Mouse (Mus musculus): ENCODE results near the gene Sergef.
"Not testable (repeated sequence)": the region's sequence is repeated elsewhere in the genome, so short reads cannot be mapped to it uniquely, and the experiment has no call there.

Gene Sergef

GRCm38 (mm10) chr7:46575897-46576296 lies 63.7 kb downstream of the Sergef start:
- no peak for DNase-seq (ENCODE audit: low read depth, low spot score)

GRCm38 (mm10) chr7:46572803-46573594 lies 66.6 kb downstream of the Sergef start:
- no peak for DNase-seq (ENCODE audit: low read depth, low spot score)

- DNase-seq (ENCODE audit: low read depth, low spot score), result not testable (repeated sequence)
Observed at GRCm38 (mm10) chr7:46569509-46569908, 70.1 kb downstream of the Sergef start.

DNA sequence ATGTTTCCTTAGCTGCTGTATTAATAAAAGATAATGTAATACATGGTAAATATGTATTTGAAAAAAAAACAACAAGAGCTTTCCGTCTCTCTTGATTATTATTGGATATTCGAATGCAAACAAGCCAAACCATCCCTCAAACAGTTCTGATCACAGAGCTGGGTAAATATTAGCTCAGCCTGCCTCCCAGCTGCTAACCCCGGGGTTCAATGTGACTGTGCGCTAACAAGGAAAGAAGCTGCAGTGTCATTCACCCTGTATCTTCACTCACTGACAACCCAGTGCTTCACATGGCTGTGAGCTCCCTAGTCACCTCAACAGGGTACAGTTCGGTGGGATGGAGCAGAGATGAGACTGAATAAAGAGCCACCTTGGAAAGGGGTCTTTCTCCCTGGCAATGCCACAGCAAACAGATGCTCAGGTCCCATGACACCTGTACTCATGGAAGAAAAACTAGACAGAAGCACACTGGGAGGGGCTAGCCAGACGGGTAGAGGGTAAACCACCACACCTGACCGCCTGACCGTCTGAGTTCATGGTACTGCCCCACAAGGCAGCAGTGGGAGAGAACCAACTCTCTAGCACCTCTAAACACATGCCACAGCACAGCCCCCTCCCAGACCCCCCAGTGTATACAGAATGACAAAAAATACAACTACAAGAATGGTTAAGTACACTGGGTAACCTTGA lies 73.1 kb downstream of the Sergef start:
- no peak for DNase-seq (ENCODE audit: low read depth, low spot score)

GRCm38 (mm10) chr7:46565374-46565773 lies 74.2 kb downstream of the Sergef start:
- no peak for DNase-seq (ENCODE audit: low read depth, low spot score)

DNA sequence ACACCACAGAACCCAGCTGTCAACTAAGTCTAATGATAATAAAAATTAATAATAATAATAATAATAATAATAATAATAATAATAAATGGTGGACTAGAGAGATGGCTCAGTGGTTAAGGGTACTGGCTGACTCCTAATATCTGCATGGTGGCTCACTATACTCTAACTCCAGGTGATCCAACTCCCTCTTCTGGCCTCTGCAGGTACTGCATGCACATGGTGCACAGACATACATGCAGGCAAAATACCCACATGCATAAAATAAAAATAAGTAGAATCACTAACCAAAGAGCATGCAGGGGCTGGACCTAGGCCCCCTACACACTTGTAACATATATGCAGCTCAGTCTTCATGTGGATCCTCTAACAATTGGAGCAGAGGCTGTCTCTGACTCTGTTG lies 75.8 kb downstream of the Sergef start:
- no peak for DNase-seq (ENCODE audit: low read depth, low spot score)

- no peak for DNase-seq (ENCODE audit: low read depth, low spot score)
Observed at GRCm38 (mm10) chr7:46560061-46560460, 79.5 kb downstream of the Sergef start.

DNA sequence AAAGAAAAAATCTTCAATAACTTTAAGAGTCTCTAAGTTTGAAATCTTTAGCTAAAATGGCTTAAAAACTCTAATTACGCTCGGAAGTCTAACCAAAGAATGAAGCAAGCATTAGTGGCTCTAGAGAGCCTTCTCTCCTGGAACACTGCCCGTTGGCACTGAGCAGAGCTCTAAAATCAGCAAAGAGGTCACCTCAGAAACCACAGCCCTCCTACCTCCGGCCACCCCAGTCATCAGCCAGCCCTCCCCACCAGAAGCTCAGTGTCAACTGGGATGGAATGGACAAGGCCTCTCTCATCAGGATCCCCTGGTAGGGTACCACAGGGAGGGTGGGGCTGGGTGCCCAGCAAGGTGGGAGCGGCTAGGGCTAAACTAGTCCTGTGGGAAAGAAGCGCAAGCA lies 80.0 kb downstream of the Sergef start:
- no peak for DNase-seq (ENCODE audit: low read depth, low spot score)

- no peak for DNase-seq (ENCODE audit: low read depth, low spot score)
Observed at GRCm38 (mm10) chr7:46559006-46559405, 80.6 kb downstream of the Sergef start.

DNA sequence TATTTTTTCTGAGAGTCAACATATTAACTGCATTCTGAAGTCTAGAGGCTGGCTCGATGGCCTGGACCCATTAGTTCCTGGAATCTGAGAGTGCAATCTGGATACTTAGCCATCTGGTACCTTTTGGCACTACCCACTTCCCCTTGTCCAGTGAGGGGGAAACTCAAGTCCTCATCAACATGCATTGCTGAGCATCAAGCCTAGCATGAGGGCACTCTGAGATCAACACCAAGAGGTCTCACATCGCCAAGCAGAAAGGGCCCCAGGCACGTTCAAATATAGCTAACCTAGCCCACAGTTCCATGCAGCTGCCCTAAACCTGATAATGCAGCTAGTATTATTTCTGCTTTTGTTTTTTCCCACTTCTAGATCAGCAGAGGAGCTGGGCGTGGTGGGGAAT lies 81.6 kb downstream of the Sergef start:
- no peak for DNase-seq (ENCODE audit: low read depth, low spot score)

- no peak for DNase-seq (ENCODE audit: low read depth, low spot score)
Observed at GRCm38 (mm10) chr7:46557387-46557786, 82.2 kb downstream of the Sergef start.

- no peak for DNase-seq (ENCODE audit: low read depth, low spot score)
Observed at GRCm38 (mm10) chr7:46556358-46557118, 83.1 kb downstream of the Sergef start.

GRCm38 (mm10) chr7:46555731-46556130 lies 83.9 kb downstream of the Sergef start:
- DNase-seq (ENCODE audit: low read depth, low spot score), result no peak

DNA sequence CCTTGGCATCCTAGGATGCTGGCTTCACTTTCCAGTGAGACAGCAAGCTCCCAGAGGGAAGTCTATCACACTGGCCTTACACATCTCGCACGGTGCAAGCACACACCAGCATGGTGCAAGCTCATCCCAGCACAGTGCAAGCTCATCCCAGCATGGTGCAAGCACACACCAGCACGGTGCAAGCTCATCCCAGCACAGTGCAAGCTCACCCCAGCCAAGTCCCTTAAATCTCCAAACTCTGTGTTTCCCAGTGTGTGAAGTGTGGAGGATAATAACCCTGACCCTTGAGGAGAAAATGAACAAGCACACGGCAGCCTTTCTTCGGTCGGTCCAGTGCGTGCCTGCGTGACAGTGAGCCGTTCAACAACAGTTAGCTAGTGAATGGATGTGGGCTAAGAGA lies 84.8 kb downstream of the Sergef start:
- no peak for DNase-seq (ENCODE audit: low read depth, low spot score)

DNA sequence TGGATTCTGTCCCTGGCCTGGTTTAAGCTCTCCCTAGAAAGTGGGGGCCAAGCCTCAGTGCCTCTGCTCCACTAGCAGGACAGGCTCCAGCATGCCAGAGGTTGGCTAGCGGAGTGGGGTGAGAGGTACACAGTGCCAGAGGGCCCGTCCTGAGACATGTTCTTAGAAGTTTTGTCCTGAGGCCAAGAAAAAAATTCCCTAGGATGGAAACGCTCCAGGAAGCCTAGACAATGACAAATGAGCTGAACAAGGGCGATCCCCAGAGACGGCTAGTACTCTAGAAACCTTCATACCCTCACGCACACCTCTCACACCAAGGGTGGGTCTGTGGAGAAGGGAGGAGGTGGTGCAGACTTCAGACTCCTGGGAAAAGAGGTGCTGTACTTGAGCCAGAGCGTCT lies 85.6 kb downstream of the Sergef start:
- DNase-seq (ENCODE audit: low read depth, low spot score), result no peak

DNA sequence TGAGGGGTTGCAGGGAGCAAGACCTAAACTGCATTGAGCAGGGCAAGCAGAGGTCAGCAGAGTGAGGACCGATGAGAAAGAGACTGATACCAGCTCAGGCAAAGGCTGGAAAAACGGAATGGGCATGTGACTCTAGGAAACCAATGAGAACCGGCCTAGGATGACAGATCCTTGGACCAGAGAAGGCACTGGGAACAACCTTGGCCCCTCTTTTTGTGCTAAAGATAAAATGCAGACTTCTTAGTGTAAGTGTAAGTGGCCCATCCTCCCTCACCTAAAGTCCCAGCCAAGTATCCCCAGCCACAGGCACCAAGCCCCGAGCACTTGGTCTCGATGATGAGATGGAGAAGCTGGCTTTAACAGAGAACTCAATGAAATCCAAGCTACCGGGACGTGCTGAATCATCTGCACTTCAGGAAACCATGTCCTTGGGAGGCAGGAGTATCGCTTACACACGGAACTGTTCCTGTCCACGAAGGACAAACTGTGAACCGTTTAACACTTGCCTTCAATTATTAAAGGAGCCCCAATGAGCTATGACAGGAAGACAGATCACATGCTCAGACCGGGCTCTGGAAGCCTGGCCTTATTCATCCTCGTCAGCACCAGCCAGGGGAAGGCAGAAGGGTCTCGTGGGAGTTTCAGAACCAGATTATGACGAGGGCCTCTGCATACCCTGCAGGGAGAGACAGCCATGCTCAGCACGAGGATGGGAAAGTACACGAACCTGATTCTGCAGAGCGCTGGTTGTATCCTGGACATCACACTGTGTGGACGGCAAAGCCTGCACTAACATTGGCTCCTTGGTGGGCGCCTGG lies 87.5 kb downstream of the Sergef start:
- no peak for DNase-seq (ENCODE audit: low read depth, low spot score)

GRCm38 (mm10) chr7:46551173-46551572 lies 88.4 kb downstream of the Sergef start:
- DNase-seq (ENCODE audit: low read depth, low spot score), result no peak

DNA sequence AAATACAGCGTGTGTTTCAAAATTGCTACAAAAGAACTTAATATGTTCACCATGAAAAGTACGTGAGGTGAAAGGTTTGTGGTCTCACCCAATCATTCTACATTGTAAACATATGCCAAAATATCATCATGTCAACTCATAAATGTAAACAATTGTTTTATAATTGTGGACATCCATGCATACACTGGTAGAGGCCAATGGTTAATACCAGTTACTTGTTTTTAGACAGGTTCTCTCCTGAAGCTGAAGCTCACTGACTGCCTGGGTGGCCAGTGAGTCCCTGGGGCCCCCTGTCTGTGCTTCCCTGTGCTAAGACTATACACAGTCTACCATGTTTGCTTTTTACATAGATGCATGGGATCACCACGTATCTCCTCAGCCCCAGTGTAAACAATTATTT lies 91.5 kb downstream of the Sergef start:
- no peak for DNase-seq (ENCODE audit: low read depth, low spot score)

GRCm38 (mm10) chr7:46547642-46548041 lies 92.0 kb downstream of the Sergef start:
- no peak for DNase-seq (ENCODE audit: low read depth, low spot score)

DNA sequence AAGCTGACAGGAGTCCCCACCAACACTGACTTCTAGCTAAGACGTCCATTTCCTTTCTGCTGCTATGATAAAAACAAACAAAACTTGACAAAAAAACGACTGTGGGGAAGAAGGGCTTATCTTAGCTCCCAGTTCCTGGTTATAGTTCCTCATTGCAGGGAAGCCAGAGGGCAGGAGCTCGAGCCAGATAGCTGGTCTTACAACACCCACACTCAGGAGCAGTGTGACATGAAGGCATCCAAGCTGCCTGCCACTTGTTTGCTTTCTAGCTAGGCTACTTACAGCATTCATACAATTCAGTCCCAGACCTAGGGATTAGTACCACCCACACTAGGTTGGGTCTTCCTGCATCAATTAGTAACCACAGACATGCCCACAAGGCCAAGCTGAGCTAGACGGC lies 93.1 kb downstream of the Sergef start:
- DNase-seq (ENCODE audit: low read depth, low spot score), result no peak

DNA sequence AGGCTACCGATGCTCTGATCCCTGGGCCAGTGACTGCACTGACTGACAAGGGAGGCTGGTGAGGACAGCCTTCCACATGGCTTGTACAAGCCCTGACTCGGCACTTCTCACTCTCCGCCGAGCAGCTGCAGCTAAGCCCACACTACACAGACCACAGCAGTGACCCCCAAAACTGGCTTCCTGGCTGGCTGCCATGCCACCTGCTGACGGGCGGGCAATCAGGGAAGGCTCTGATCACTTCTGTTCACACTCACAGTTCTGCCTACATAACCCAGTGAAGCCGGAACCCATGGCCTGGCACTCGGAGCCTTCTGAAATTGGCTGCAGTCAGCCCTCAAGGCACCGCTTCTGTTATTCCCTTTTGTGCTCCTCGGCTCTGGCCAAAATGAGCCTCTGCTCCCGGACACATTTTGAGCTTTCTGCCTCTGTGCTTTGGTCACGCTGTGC lies 95.4 kb downstream of the Sergef start:
- DNase-seq (ENCODE audit: low read depth, low spot score), result no peak

DNA sequence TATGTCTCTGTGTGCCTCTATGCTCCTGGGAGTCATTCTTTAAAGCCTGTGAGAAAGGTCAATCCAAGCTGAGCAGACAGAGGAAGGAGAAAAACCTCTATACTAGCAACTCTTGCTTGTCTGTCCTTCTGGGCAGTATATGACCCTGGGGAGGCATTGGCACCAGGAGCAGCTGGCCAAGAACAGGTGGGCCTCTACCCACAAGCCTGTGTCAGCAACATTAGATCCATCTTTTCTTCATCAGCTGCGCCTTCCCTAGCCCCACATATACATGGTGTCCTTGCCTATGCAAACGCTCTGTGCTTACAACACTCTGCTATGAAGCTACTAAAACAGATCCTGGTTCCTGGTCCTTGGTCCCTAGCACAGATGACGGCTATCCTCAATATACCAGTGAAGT lies 97.5 kb downstream of the Sergef start:
- DNase-seq (ENCODE audit: low read depth, low spot score), result no peak
